Mouse (Mus musculus): ENCODE data around the gene Olfr130. TPM values are rescaled to one million over a fixed set of nuclear protein-coding genes. Genes with fewer than 3 reads are reported as not detected.

Gene Olfr130
- polyA plus RNA-seq (2012; rRNA removed): not detected in 2 replicates

GRCm38 (mm10) chr17:38063621-38064020 is at the start of gene Olfr130:
Gene Olfr130 (plus strand): TSS chr17:38063921.

GRCm38 (mm10) chr17:38059979-38060378 is 3.7 kb upstream of the Olfr130 start, which contains the start of gene Olfr129:
Gene Olfr129 (minus strand): TSS chr17:38060079.

GRCm38 (mm10) chr17:38088593-38088992 is 24.9 kb downstream of the Olfr130 start, which contains the start of gene Olfr131:
Gene Olfr131 (minus strand): TSS chr17:38088693.

Other genes starting within 250 kb of the Olfr130 start
- gene Olfr125, start 231.0 kb upstream of the Olfr130 start, polyA plus RNA-seq (2012; rRNA removed): not detected in 2 replicates
- not detected in 2 replicates for gene Olfr126, start 216.4 kb upstream of the Olfr130 start, polyA plus RNA-seq (2012; rRNA removed)
- not detected in 2 replicates for gene Olfr127, start 163.5 kb upstream of the Olfr130 start, polyA plus RNA-seq (2012; rRNA removed)
- not detected in 2 replicates for gene Olfr128, start 143.4 kb upstream of the Olfr130 start, polyA plus RNA-seq (2012; rRNA removed)
- gene Olfr761, start 110.8 kb upstream of the Olfr130 start, polyA plus RNA-seq (2012; rRNA removed): not detected in 2 replicates
- not detected in 2 replicates for gene Olfr129, start 3.8 kb upstream of the Olfr130 start, polyA plus RNA-seq (2012; rRNA removed)
- gene Olfr131, start 24.8 kb downstream of the Olfr130 start, polyA plus RNA-seq (2012; rRNA removed): not detected in 2 replicates
- not detected in 2 replicates for gene Olfr132, start 70.6 kb downstream of the Olfr130 start, polyA plus RNA-seq (2012; rRNA removed)
- not detected in 2 replicates for gene Olfr133, start 81.4 kb downstream of the Olfr130 start, polyA plus RNA-seq (2012; rRNA removed)
- not detected in 2 replicates for gene Olfr134, start 107.5 kb downstream of the Olfr130 start, polyA plus RNA-seq (2012; rRNA removed)
- not detected in 2 replicates for gene Olfr135, start 140.4 kb downstream of the Olfr130 start, polyA plus RNA-seq (2012; rRNA removed)
- gene Olfr138, start 197.1 kb downstream of the Olfr130 start, polyA plus RNA-seq (2012; rRNA removed): not detected in 2 replicates
- not detected in 2 replicates for gene Olfr137, start 243.6 kb downstream of the Olfr130 start, polyA plus RNA-seq (2012; rRNA removed)

Measured in central nervous system, embryonic 18 days (tissue).